Mouse (Mus musculus): ENCODE data around the gene Pitpna.

GRCm38 (mm10) chr11:75660941-75661800, 73.3 kb downstream of the Pitpna start:
- TF ChIP-seq POLR2A (IDR thresholded peaks at IDR 0.05; ENCODE audit: insufficient read depth, low read depth, low read length), result no peak
- TF ChIP-seq CTCF (IDR thresholded peaks at IDR 0.05; ENCODE audit: insufficient read depth, low read depth, low read length), result no peak
